Mouse (Mus musculus) ovary, adult 2 months (tissue): ENCODE measurements around the gene Fgf7. TPM values are rescaled to one million over a fixed set of nuclear protein-coding genes. Genes with fewer than 3 reads are reported as not detected.

Experiments used
- polyA plus RNA-seq: library from polyadenylated mRNA; depleted of rRNA; stranded (reverse); fragments of >200 nt; gene quantifications from 2 replicates; pipeline ENCODE4 v1.2.3, GENCODE M21; 2012; rRNA removed

The Fgf7 gene
- 2.2 and 2.9 TPM in 2 replicates for polyA plus RNA-seq

GRCm38 (mm10) chr2:126034379-126035005 lies at the start of gene Fgf7:
Fgf7 (plus strand) TSS chr2:126034658.

Other genes with a start within 250 kb of the Fgf7 start
- 18.8 and 19.2 TPM in 2 replicates for gene Galk2, start 175.5 kb upstream of the Fgf7 start, polyA plus RNA-seq
- gene Cops2, start 175.5 kb upstream of the Fgf7 start, polyA plus RNA-seq = 2.9 and 3.5 TPM in 2 replicates
- not detected in 2 replicates for gene Fam227b, start 117.3 kb downstream of the Fgf7 start, polyA plus RNA-seq
- gene Dtwd1, start 117.5 kb downstream of the Fgf7 start, polyA plus RNA-seq = 1.4 and 2.8 TPM in 2 replicates
- not detected in 2 replicates for gene Gm17555, start 180.4 kb downstream of the Fgf7 start, polyA plus RNA-seq